Mouse (Mus musculus): ENCODE data around the gene Gm815. TPM values are rescaled to one million over a fixed set of nuclear protein-coding genes. Genes with fewer than 3 reads are reported as not detected.
A peak's percentile ranks its signal among the peaks of the same experiment; 100 is the strongest.

Gene Gm815
- polyA plus RNA-seq, 1 experiment from 2014 or later: not detected

DNA sequence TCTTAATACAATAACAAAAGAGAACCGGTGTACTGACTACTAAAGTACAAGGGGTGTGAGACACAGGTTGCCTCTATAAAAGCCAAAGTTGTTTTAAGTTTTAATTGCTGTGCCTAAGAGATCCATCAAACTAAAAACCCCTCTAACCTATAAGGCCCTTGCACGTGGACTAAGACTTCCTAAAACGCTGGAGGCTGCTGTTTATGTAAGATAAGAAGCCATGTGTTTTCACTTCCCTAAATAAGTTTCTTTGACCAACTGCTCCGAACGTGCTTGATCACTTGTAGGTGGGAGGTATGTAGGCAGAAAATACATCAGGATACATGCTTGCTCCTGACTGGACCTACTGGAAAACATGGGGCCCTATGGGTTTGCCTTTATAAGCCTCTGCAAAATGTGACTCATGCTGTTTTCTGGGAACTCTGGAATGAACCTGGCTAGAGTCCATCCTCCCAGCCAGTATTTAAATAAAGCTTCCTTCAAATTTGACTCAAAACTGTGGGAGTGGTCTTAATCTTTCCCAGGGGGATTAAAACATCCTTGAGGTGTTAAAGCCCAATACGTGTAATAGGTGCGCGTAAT lies 31.9 kb upstream of the Gm815 start:
- no peaks in the 10 kb centered on the region for H3K9me3 ChIP-seq (ENCODE audit: control insufficient read depth, low read length)
- H3K27me3 ChIP-seq (ENCODE audit: control insufficient read depth, insufficient read depth, low read length): no peaks in the 10 kb centered on the region
- peak; percentile 44 for DNase-seq (ENCODE audit: low spot score, missing footprints)
- WGBS: 82% methylated on average over 8 of the region's 8 CpGs
- H3K4me1 ChIP-seq (ENCODE audit: control insufficient read depth, insufficient read depth, low read length): no peaks in the 10 kb centered on the region
- H3K4me2 ChIP-seq: no peak overlapping the region
- no peak overlapping the region for H3K9ac ChIP-seq (ENCODE audit: low read length)
- no peak overlapping the region for H3K4me3 ChIP-seq (ENCODE audit: low read depth, low read length)
- H3K36me3 ChIP-seq (ENCODE audit: control insufficient read depth, insufficient read depth, low read length): no peaks in the 10 kb centered on the region
- no peak for ATAC-seq (ENCODE audit: low FRiP score)
- H3K27ac ChIP-seq (ENCODE audit: low read depth, low read length): no peak overlapping the region

DNA sequence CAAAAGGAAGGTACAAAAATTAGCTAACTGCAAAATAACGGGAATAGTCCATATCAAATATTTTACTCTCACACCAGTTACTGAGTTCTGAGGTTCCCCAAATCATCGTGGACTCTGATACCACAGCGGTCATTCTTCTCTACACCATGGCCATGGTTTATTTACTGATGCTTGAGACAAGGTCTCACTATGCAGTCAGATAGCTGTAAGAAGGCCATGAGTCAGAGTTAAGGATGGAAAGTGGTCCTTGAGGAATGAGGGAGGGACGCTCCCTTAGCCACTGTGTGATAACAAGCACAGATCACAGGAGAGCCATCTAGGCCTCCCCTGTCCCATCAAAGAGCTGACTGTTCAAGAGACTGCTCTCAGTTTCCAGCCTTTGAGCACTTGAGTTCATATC lies 31.0 kb upstream of the Gm815 start:
- Histone ChIP-seq H3K36me3 (ENCODE audit: control insufficient read depth, insufficient read depth, low read length) (no peaks in the 10 kb centered on the region), H3K4me1 (ENCODE audit: control insufficient read depth, insufficient read depth, low read length) (peaks cover 6% of the 10 kb centered on the region), H3K9me3 (ENCODE audit: control insufficient read depth, low read length) (no peaks in the 10 kb centered on the region), H3K27ac (ENCODE audit: low read depth, low read length) (no peak overlapping the region), H3K4me3 (ENCODE audit: low read depth, low read length) (no peak overlapping the region), H3K9ac (ENCODE audit: low read length) (no peak overlapping the region), H3K27me3 (ENCODE audit: control insufficient read depth, insufficient read depth, low read length) (no peaks in the 10 kb centered on the region), H3K4me2 (no peak overlapping the region)
- WGBS: 96% methylated on average over 4 of the region's 4 CpGs
- ATAC-seq (ENCODE audit: low FRiP score) (no peak), DNase-seq (ENCODE audit: low spot score, missing footprints) (peak; percentile 56)

DNA sequence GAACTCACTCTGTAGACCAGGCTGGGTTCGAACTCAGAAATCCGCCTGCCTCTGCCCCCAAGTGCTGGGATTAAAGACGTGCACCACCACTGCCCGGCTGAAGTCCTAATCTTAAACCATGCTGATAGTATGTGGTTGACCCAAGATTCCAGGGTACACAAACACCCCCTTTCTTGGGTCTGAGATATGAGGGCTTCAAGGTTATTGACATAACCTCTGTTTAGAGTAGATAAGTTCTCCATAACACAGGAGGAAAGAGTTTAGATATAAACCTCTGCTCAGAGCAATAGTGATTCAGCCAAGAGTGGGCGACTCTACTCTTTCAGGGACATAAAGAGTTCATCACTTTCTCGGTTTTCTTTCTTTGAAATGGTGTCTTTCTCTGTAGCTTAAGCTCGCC lies 30.5 kb upstream of the Gm815 start:
- Histone ChIP-seq H3K36me3 (ENCODE audit: control insufficient read depth, insufficient read depth, low read length) (no peaks in the 10 kb centered on the region), H3K9ac (ENCODE audit: low read length) (no peak overlapping the region), H3K4me2 (no peak overlapping the region), H3K27me3 (ENCODE audit: control insufficient read depth, insufficient read depth, low read length) (no peaks in the 10 kb centered on the region), H3K4me3 (ENCODE audit: low read depth, low read length) (no peak overlapping the region), H3K27ac (ENCODE audit: low read depth, low read length) (no peak overlapping the region), H3K9me3 (ENCODE audit: control insufficient read depth, low read length) (no peaks in the 10 kb centered on the region), H3K4me1 (ENCODE audit: control insufficient read depth, insufficient read depth, low read length) (peaks cover 6% of the 10 kb centered on the region)
- WGBS: 86% methylated on average over 7 of the region's 7 CpGs
- ATAC-seq (ENCODE audit: low FRiP score): no peak
- no peak for DNase-seq (ENCODE audit: low spot score, missing footprints)

- Histone ChIP-seq H3K4me3 (ENCODE audit: low read depth, low read length) (no peak overlapping the region), H3K9me3 (ENCODE audit: control insufficient read depth, low read length) (no peaks in the 10 kb centered on the region), H3K4me2 (no peak overlapping the region), H3K27ac (ENCODE audit: low read depth, low read length) (no peak overlapping the region), H3K4me1 (ENCODE audit: control insufficient read depth, insufficient read depth, low read length) (peaks cover 17% of the 10 kb centered on the region), H3K9ac (ENCODE audit: low read length) (no peak overlapping the region), H3K36me3 (ENCODE audit: control insufficient read depth, insufficient read depth, low read length) (no peaks in the 10 kb centered on the region), H3K27me3 (ENCODE audit: control insufficient read depth, insufficient read depth, low read length) (no peaks in the 10 kb centered on the region)
- 86% methylated on average over 12 of the region's 12 CpGs for WGBS
- ATAC-seq (ENCODE audit: low FRiP score) (peak; percentile 40; the same call in 1 of the 2 replicates), DNase-seq (ENCODE audit: low spot score, missing footprints) (no peak)
Observed at GRCm38 (mm10) chr19:26858427-26859194, 27.1 kb upstream of the Gm815 start.

- no peak for DNase-seq (ENCODE audit: low spot score, missing footprints)
- H3K27me3 ChIP-seq (ENCODE audit: control insufficient read depth, insufficient read depth, low read length): no peaks in the 10 kb centered on the region
- H3K36me3 ChIP-seq (ENCODE audit: control insufficient read depth, insufficient read depth, low read length): no peaks in the 10 kb centered on the region
- no peak overlapping the region for H3K4me3 ChIP-seq (ENCODE audit: low read depth, low read length)
- no peak overlapping the region for H3K9ac ChIP-seq (ENCODE audit: low read length)
- ATAC-seq (ENCODE audit: low FRiP score): peak; percentile 62; the same call in 1 of the 2 replicates
- 74% methylated on average over 5 of the region's 5 CpGs for WGBS
- no peak overlapping the region for H3K4me2 ChIP-seq
- H3K27ac ChIP-seq (ENCODE audit: low read depth, low read length): no peak overlapping the region
- H3K9me3 ChIP-seq (ENCODE audit: control insufficient read depth, low read length): no peaks in the 10 kb centered on the region
- peaks cover 17% of the 10 kb centered on the region for H3K4me1 ChIP-seq (ENCODE audit: control insufficient read depth, insufficient read depth, low read length)
Observed at GRCm38 (mm10) chr19:26859195-26859570, 26.5 kb upstream of the Gm815 start.

GRCm38 (mm10) chr19:26863662-26864061 lies 22.0 kb upstream of the Gm815 start:
- no peak overlapping the region for H3K4me3 ChIP-seq (ENCODE audit: low read depth, low read length)
- H3K9ac ChIP-seq (ENCODE audit: low read length): no peak overlapping the region
- WGBS: 79% methylated on average over 5 of the region's 5 CpGs
- no peaks in the 10 kb centered on the region for H3K36me3 ChIP-seq (ENCODE audit: control insufficient read depth, insufficient read depth, low read length)
- no peak overlapping the region for H3K27ac ChIP-seq (ENCODE audit: low read depth, low read length)
- peaks cover 17% of the 10 kb centered on the region for H3K4me1 ChIP-seq (ENCODE audit: control insufficient read depth, insufficient read depth, low read length)
- H3K9me3 ChIP-seq (ENCODE audit: control insufficient read depth, low read length): no peaks in the 10 kb centered on the region
- H3K4me2 ChIP-seq: no peak overlapping the region
- ATAC-seq (ENCODE audit: low FRiP score) (no peak), DNase-seq (ENCODE audit: low spot score, missing footprints) (no peak)
- H3K27me3 ChIP-seq (ENCODE audit: control insufficient read depth, insufficient read depth, low read length): no peaks in the 10 kb centered on the region

DNA sequence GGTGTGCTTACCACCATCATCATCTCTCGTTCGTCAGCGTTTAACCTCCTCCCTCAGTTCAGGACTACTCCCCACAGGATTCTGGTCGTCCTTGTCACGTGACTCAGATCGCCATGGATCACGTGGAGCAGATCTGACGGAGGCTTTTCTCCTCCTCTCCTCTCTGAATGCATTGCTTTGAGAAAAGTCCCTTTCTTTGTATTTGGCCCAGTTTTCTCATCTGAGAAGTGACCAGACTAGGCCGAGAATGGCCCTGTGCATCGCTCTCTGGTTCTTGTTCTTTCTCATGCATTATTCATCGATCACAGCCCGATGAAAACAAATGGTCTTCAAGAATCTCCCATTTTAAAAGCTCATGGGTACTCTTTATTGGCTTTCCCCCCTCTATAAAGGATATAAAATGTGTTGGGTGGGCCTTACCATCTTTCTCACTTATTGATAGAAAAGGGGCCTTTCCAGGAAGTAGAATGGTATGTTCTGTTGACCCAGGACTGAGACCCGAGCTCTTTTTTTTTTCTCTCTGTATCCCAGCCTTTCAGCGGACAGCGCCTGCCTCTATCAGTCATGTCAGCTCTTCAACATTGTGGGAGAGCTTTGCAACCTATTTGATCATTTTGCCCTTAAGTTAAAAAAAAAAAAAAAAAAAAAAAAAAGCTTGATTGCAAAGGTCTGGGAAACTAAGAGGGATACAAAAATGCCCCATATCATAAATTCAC lies 20.5 kb upstream of the Gm815 start:
- H3K4me1 ChIP-seq (ENCODE audit: control insufficient read depth, insufficient read depth, low read length): peaks cover 16% of the 10 kb centered on the region

GRCm38 (mm10) chr19:26865736-26866135 lies 19.9 kb upstream of the Gm815 start:
- peak overlapping the region; percentile 53; the same call in 1 of the 2 replicates for H3K27ac ChIP-seq (ENCODE audit: low read depth, low read length)
- DNase-seq (ENCODE audit: low spot score, missing footprints) (peak; percentile 93), ATAC-seq (ENCODE audit: low FRiP score) (peak; percentile 81)
- no peaks in the 10 kb centered on the region for H3K9me3 ChIP-seq (ENCODE audit: control insufficient read depth, low read length)
- no peak overlapping the region for H3K4me2 ChIP-seq
- no peaks in the 10 kb centered on the region for H3K36me3 ChIP-seq (ENCODE audit: control insufficient read depth, insufficient read depth, low read length)
- H3K9ac ChIP-seq (ENCODE audit: low read length): no peak overlapping the region
- H3K4me1 ChIP-seq (ENCODE audit: control insufficient read depth, insufficient read depth, low read length): peaks cover 22% of the 10 kb centered on the region
- no peaks in the 10 kb centered on the region for H3K27me3 ChIP-seq (ENCODE audit: control insufficient read depth, insufficient read depth, low read length)
- no peak overlapping the region for H3K4me3 ChIP-seq (ENCODE audit: low read depth, low read length)
- WGBS: 23% methylated on average over 7 of the region's 7 CpGs

More for the DNA sequence above, 20.5 kb upstream of the Gm815 start:
- no peak overlapping the region for H3K9ac ChIP-seq (ENCODE audit: low read length)
- no peaks in the 10 kb centered on the region for H3K27me3 ChIP-seq (ENCODE audit: control insufficient read depth, insufficient read depth, low read length)
- H3K27ac ChIP-seq (ENCODE audit: low read depth, low read length): peak overlapping the region; percentile 53
- H3K4me3 ChIP-seq (ENCODE audit: low read depth, low read length): no peak overlapping the region
- no peak overlapping the region for H3K4me2 ChIP-seq
- no peaks in the 10 kb centered on the region for H3K36me3 ChIP-seq (ENCODE audit: control insufficient read depth, insufficient read depth, low read length)
- H3K9me3 ChIP-seq (ENCODE audit: control insufficient read depth, low read length): no peaks in the 10 kb centered on the region
- ATAC-seq (ENCODE audit: low FRiP score) (peak; percentile 41), DNase-seq (ENCODE audit: low spot score, missing footprints) (no peak)
- 64% methylated on average over 15 of the region's 15 CpGs for WGBS

- Histone ChIP-seq H3K27me3 (ENCODE audit: control insufficient read depth, insufficient read depth, low read length) (no peaks in the 10 kb centered on the region), H3K27ac (ENCODE audit: low read depth, low read length) (no peak overlapping the region), H3K9ac (ENCODE audit: low read length) (no peak overlapping the region), H3K4me2 (no peak overlapping the region), H3K9me3 (ENCODE audit: control insufficient read depth, low read length) (no peaks in the 10 kb centered on the region), H3K4me1 (ENCODE audit: control insufficient read depth, insufficient read depth, low read length) (peaks cover 14% of the 10 kb centered on the region), H3K4me3 (ENCODE audit: low read depth, low read length) (no peak overlapping the region), H3K36me3 (ENCODE audit: control insufficient read depth, insufficient read depth, low read length) (no peaks in the 10 kb centered on the region)
- ATAC-seq (ENCODE audit: low FRiP score) (no peak), DNase-seq (ENCODE audit: low spot score, missing footprints) (no peak)
- 51% methylated on average over 3 of the region's 3 CpGs for WGBS
Observed at GRCm38 (mm10) chr19:26869591-26869990, 16.1 kb upstream of the Gm815 start.

All from midbrain, embryonic 11.5 days (tissue).